Mouse (Mus musculus): ENCODE data around the gene Lce1m.
"Not testable (repeated sequence)": the region's sequence is repeated elsewhere in the genome, so short reads cannot be mapped to it uniquely, and the experiment has no call there.

Gene Lce1m

DNA sequence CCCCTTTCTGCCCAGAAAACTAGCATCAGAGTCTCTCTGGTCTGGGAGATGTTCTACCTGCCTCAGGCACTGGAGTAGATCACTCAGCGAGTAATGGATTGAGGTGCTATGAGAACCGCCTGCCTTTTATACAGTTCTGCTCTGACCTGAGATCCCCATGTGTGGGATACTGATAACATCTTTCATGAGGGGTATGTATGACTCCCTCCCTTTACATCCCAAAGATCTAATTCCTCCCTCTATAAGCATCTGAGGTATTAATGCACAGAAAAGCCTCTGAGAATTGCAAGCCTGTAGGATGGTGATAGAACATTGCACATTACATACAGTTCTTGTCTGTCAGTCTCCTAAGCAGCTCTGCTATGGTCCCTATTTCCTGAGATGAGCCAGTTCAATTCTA lies at the start of gene Lce1m:
Gene Lce1m (minus strand): TSS at position 101 of the 400 bp plus-strand sequence.
- no peak for DNase-seq

DNA sequence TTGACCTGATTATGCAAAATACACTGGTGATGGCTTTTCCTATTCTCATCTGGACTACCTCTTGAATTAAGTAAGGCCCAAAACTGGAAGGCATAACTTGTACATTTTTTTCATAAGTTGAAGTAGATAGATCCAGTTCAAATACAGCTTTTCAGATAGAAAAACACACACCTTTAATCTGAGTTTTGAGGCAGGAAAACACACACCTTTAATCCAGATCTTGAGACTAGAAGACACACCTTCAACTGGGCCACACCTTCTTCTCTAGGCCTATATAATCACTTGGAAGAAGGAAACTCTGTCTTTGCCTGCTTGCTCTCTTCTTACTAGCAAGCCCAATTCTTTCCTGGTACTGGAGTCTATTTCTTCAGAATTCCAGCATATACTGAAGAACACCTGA lies 49.7 kb upstream of the Lce1m start, which contains the start of gene Gm4858:
Gene Gm4858 (plus strand): TSS at position 301 of the 400 bp plus-strand sequence.
- DNase-seq: not testable (repeated sequence)

DNA sequence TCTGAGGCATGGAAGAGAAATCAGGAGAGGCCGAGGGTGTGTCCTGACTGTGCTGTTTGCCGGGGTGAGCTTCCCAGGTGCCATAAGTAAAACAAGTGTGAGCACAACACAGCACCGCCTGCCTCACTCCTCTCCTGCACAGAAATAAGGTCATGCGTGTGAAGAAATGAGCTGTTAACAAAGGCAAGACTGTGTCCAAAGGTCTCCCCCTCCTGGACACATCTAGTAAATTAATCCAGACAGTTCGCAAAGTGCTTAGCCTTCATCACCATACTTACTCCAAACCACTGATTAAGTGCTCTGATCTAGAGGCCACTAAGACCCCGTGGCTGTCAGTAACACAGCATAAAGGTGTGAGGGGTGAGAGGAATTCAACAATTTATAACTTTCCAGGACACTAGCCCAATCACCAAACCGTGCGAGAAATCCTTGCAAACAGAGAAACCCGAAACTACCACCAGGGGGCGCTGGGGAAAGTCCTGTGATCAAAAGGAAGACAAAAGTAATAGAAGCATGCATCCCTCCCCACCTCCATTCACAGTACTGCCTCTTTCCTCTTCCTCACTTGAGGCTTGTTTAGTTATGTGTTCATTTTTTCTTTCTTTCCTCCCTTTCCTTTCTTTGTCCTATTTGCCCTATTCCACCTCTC lies 34.1 kb upstream of the Lce1m start:
- no peak for DNase-seq

DNA sequence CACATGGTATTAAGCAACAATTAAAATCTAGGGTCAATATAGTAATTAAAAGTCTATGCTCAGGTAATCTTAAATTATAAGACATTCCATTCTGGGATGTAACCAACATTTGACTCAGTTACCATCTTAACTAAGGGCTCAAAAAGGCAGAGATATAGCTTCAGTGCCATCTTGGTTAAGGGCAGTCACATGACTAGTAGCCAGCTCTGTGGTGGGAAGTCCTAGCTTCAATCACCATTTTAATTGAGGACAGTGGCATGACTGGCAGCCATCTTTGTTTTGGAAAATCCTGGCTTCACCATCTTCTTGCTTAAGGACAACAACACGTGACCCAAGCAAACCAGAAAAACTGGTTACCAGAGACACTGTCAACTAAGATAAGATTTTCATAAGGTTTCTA lies 31.3 kb upstream of the Lce1m start:
- DNase-seq: no peak

DNA sequence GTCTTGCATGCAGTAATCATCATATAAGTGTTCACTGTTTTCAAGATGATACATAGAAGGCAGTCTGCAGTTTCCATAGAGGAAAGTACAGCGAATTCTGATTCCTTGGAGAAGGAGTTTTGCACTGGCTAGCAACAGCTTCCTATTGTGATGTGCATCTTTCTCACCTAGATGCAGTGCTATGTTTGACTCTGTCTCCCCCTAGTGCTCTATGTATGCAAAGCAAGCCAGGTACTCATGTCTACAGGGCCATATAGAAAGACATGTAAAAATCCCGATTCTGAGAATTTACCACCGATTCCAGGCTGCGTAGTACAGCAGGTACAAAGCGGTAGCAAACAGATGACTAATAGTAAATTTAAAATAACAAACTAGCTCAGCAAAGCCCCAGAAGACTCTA lies 12.6 kb upstream of the Lce1m start:
- DNase-seq: peak; percentile 14

DNA sequence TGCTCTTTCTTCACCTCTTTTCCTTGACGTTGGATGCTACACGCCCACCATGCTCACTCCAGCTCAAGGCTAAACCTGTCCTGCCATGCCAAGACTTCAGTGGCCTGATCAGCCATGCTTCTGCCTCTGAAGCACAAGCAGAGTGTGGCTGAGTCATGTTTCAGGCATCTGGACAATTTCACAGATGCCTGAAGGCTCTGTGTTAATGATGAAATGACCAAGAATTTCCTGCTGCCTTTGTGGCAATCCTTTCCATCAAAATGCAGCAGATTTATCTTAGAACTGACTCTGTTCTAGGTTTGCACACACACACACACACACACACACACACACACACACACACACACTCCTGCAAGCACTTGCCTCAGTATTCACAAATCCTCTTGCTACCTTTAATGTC lies 6.6 kb upstream of the Lce1m start:
- DNase-seq: no peak

DNA sequence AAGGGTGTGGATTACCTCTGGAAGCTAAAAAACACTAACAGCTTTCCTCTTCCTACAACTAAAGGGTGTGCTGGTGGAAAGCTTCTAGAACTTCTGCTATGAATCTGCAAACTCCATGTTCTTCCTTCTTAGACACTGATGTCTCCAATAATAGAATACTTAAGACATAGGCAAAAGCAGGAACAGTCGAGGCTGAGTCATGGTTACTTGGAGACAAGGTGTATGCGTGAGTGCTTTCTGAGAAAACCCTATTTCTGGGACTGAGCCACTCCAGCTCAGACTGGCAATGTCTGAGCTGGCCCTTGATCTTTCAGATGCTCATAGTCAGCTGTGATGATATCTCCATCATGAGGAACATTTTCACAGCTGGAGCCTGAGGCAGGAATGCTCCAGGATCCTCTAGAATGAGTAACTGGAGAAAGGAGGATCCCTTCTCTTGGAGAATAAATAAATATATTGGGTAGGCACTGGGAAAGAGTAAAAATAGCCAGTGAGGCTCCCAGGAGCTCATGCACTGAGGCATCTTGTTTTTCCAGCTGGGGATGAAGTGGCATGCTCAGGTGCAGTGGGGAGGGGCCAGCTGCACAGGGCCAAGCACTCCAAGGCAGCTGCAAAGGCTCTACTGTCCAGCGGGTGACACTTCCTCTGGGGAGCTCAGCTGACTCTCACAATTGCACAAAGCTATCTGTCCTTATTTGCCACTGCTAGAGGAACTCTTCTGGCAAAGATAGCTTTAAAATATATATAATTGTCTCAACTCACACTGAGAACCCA lies 4.7 kb upstream of the Lce1m start:
- no peak for DNase-seq

DNA sequence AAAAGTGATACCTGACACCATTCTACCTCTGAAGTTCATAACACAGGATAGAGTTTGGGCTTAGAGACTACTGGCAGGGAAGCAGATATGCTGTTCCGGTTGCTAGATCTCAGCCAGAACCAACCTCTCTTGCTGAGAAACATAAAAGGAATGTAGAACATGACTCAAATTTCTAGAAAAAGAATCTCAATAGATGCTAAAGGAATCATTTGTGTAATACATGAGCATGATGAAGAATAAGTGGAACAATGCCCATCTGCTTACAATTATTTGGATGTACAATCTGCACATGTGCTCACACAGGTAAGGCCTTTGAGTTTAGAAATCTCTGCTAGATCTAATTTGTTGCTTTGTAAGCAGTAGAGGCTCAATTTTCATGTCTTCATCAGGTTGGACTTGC lies 2.3 kb upstream of the Lce1m start:
- no peak for DNase-seq

DNA sequence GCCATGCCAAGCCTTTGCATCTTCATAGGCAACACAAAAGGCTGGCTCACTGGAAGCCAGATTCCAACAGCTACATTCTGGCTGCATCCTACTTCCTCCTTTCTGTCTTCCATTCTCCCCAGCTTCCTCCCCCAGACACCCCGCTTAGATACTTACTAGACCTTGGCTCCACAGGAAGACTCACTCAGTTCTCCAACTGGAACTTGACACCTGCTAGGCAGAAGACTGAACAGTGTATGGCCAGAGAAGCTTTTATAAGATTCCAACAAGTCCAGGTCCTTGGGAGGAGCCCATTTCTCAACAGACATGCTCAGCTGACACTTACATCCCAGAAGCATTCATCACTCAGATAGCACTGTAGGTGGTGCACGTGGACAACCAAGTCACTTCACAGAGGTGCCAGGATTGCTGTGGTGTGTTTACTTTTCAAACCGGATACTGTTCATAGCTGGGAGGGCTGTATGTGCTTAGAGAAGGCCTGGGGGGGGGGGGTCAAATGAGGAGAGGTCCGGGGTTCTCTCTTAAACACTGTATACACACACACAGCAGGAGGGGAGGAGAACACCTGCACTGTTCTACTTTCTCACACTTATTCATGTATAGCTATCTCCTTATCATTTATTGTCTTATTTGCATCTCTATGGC lies 3.3 kb downstream of the Lce1m start, which contains the start of gene Crct1:
Gene Crct1 (minus strand): TSS at position 228 of the 645 bp plus-strand sequence.
- DNase-seq: no peak

DNA sequence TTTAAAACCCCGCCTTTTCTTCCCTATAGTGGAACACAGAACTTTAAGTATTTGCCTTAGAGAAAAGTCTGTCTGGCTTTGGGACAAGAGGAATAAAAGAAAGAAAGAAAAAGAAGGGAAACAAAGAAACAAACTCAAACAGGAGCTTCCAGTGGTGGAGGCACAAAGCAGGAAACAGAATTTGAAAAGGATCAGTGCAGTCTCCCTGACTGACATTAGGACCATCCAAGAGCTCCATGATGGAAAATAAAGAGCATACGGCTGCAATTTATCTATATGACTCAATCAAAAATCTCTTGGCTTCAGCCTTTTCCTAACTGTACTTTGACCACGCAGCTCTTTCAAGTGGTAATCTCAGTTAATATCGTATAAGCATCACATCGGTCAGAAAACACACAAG lies 4.0 kb downstream of the Lce1m start:
- DNase-seq: no peak

DNA sequence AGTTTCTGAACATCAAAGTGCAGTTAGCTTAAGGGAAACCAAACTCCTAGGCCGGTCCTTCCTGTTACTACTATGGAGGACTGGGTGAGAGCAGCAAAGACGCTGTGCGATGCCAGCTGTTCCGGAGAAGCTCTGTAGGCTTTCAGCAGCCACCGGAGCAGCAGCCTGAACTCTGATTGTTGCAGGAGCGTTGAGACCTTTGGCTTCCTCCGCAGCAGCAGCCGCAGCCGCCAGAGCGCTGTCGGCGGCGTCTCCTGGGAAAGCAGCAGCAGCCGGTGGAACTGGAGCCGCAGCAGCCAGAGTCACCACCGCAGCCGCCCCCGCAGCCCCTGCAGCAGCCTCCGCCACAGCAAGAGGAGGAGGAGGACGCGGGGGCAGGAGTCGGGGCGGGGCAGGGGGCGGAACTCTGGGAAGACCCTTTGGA lies 4.5 kb downstream of the Lce1m start:
- no peak for DNase-seq

DNA sequence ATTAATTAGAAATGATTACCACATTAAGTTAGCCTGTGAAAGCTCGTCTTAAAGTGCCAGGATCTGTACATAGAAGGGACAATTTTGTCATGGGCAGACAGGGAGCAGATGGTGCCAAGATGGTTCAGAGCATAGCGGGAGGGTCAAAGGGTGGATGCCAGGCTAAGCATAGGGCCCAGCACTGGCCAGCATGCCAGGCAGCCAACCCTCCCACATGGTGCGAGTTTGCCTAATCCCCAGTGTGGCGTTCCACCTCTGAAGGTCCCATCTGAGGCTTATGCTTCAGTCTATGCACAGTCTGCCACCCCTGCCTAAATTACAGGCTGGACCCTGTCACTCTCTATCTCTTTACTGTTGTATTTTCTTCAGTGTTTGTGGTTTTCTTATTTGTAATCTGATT lies 16.0 kb downstream of the Lce1m start:
- no peak for DNase-seq

DNA sequence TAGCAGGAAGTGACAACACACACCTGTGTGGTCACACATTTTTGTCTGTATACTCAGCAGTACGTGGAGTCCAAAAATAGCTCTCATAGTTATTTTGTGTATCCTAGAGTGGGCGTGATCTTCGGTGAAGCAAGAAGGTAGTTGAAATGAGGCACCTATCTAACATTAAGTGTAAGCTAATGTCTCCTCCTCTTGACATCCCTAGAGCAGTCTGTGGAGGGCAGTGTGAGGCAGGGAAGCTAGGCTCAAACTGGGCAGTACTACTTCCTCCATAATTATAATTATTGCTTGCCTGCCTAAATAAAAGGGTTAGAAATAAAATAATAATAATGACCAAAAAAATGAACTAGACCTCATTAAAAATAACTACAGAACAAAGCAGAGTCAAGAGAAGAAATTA lies 18.2 kb downstream of the Lce1m start:
- DNase-seq: no peak

DNA sequence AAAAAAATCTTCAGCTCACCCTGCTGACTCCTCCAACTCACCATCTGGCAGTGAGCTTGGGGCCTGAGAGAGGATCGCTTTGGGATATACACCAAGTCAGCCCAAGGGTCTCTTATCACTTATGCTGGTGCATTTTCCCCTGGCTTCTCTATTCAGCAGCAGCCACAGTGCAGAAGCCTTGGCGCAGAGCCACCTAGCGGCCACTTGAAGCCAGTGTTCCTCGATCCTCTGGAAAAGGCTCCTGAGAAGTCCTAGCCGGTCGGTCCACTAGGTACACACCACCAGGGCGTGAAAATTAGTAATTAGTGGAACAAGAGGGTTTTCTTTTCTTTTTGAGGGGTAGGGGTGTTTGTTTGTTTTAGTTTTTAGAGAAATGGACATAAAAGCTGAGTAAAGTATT lies 20.2 kb downstream of the Lce1m start:
- DNase-seq: peak; percentile 23

DNA sequence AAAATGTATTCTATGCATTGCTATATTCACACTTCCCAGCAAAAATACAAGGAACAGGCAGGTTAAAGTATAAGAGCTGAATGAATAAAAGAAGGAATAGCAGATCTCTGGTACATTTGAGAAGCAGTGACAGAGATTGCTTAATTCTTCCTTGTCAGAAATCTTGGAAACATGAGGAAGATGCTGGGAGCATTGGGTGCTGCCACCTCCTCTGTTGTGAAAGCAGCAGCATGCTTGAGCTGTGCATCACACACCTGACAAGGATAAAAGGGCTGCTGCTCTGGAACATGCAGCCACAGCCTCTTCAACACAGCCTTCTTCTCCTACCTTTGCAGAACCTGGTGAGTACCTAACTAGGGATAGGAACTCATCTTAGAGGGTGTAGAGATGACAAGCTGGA lies 26.9 kb downstream of the Lce1m start, which contains the start of gene Lce3f:
Gene Lce3f (plus strand): TSS at position 301 of the 400 bp plus-strand sequence.
- DNase-seq: no peak

DNA sequence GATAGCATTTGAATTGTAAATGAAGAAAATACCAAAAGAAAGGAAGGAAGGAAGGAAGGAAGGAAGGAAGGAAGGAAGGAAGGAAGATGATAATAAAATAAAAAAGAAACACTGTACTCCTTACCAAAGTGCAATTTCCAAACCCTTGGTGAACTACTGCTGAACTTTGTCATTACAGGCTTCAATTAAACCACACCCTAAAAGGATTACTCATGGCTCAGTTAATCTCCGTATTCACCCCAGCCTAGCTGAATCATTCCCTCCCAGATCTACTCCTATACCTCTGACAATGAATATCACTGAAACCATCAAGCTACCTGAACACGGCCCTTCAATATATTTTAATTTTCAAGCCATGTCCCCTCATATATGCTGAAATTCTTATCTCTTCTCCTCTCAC lies 40.4 kb downstream of the Lce1m start:
- no peak for DNase-seq
